Comparison of ENCODE assay signal across 14 mouse cellular contexts in genomic region chr7:144563456-144564155, GRCm38 (mm10). TPM values are rescaled to one million over a fixed set of nuclear protein-coding genes. Genes with fewer than 3 reads are reported as not detected.
DNase-seq lines count a peak whose midpoint lies in the region; ATAC-seq lines count a peak whose summit lies in the region.
"Had no signal": no experiment of that assay in that cellular context is flagged by ENCODE, and none has a peak within 500 bp of the region (broad histone marks: within the 10 kb centered on the region; RNA-seq: fewer than 3 reads in every experiment).

No protein-coding gene starts in this region.

- H3K27me3 ChIP-seq in megakaryocyte, embryonic 14.5 days (replicated peaks), result peaks cover 35% of the 10 kb centered on the region
- H3K27me3 ChIP-seq in kidney, embryonic 16.5 days (ENCODE audit: insufficient read depth, low read length), result no peaks in the 10 kb centered on the region
- no peaks in the 10 kb centered on the region for H3K27me3 ChIP-seq in midbrain, embryonic 14.5 days (ENCODE audit: control insufficient read depth, insufficient read depth, low read length)
- H3K27me3 ChIP-seq: embryonic facial prominence, embryonic 13.5 days; hindbrain, embryonic 15.5 days had no signal

- peak overlapping the region; percentile 3 for H3K4me3 ChIP-seq in megakaryocyte, embryonic 14.5 days (replicated peaks)
- no peak overlapping the region for H3K4me3 ChIP-seq in kidney, embryonic 16.5 days (ENCODE audit: low read length)
- H3K4me3 ChIP-seq in midbrain, embryonic 14.5 days (replicated peaks; ENCODE audit: low read depth, low read length), result no peak overlapping the region
- H3K4me3 ChIP-seq: embryonic facial prominence, embryonic 13.5 days; heart, embryonic 12.5 days; hindbrain, embryonic 15.5 days; layer of hippocampus, adult 2 months had no signal

- H3K4me2 ChIP-seq in kidney, embryonic 16.5 days (replicated peaks; ENCODE audit: low read depth, low read length), result no peak overlapping the region
- no peak overlapping the region for H3K4me2 ChIP-seq in midbrain, embryonic 14.5 days (ENCODE audit: low read length)
- H3K4me2 ChIP-seq: embryonic facial prominence, embryonic 13.5 days; heart, embryonic 12.5 days; hindbrain, embryonic 15.5 days had no signal

- ATAC-seq in megakaryocyte, adult 5-6 weeks (ENCODE audit: poor library complexity, severe bottlenecking), result no peak
- ATAC-seq in kidney, embryonic 16.5 days (ENCODE audit: low FRiP score, low TSS enrichment), result 0 out of 2 replicates have a peak, but pooled peaks have one; percentile 55
- ATAC-seq in midbrain, embryonic 14.5 days (ENCODE audit: low FRiP score, low TSS enrichment), result no peak

- no peak overlapping the region for H3K9ac ChIP-seq in kidney, embryonic 16.5 days (replicated peaks; ENCODE audit: low read length)
- H3K9ac ChIP-seq in midbrain, embryonic 14.5 days (replicated peaks; ENCODE audit: low read length), result no peak overlapping the region
- H3K9ac ChIP-seq: embryonic facial prominence, embryonic 13.5 days; heart, embryonic 12.5 days; hindbrain, embryonic 15.5 days had no signal

- no peak overlapping the region for H3K27ac ChIP-seq in kidney, embryonic 16.5 days (ENCODE audit: low read length)
- no peak overlapping the region for H3K27ac ChIP-seq in midbrain, embryonic 14.5 days (replicated peaks; ENCODE audit: low read depth, low read length)
- H3K27ac ChIP-seq: embryonic facial prominence, embryonic 13.5 days; hindbrain, embryonic 15.5 days; layer of hippocampus, adult 2 months had no signal

- H3K4me1 ChIP-seq in megakaryocyte, embryonic 14.5 days, result peaks cover 85% of the 10 kb centered on the region
- H3K4me1 ChIP-seq in kidney, embryonic 16.5 days (ENCODE audit: insufficient read depth, low read length), result no peaks in the 10 kb centered on the region
- no peaks in the 10 kb centered on the region for H3K4me1 ChIP-seq in midbrain, embryonic 14.5 days (ENCODE audit: control insufficient read depth, insufficient read depth, low read length)
- H3K4me1 ChIP-seq: hindbrain, embryonic 15.5 days had no signal

- WGBS in kidney, embryonic 16.5 days, result 56% methylated on average over 9 of the region's 9 CpGs
- 61% methylated on average over 9 of the region's 9 CpGs for WGBS in midbrain, embryonic 14.5 days

- no peaks in the 10 kb centered on the region for H3K9me3 ChIP-seq in megakaryocyte, embryonic 14.5 days
- no peaks in the 10 kb centered on the region for H3K9me3 ChIP-seq in kidney, embryonic 16.5 days (ENCODE audit: low read length)
- H3K9me3 ChIP-seq in midbrain, embryonic 14.5 days (ENCODE audit: control insufficient read depth, low read length), result no peaks in the 10 kb centered on the region
- H3K9me3 ChIP-seq: embryonic facial prominence, embryonic 13.5 days; heart, embryonic 12.5 days; hindbrain, embryonic 15.5 days had no signal

- DNase-seq in cerebellum, adult 9-11 months, result peak; percentile 47
- DNase-seq in cerebellum, adult 11-12 months, result no peak
- DNase-seq in lung, postnatal 4 days, result peak; percentile 62 to 68
- DNase-seq in midbrain, embryonic 14.5 days, result no peak
- DNase-seq in thymus, postnatal 25 days, result no peak
- DNase-seq: adrenal gland, postnatal 14 days; B cell, adult 2 months had no signal

- H3K36me3 ChIP-seq in megakaryocyte, embryonic 14.5 days (replicated peaks; ENCODE audit: low read length), result peaks cover under 1% of the 10 kb centered on the region
- no peaks in the 10 kb centered on the region for H3K36me3 ChIP-seq in kidney, embryonic 16.5 days (ENCODE audit: insufficient read depth, low read length)
- no peaks in the 10 kb centered on the region for H3K36me3 ChIP-seq in midbrain, embryonic 14.5 days (ENCODE audit: control insufficient read depth, insufficient read depth, low read length)
- H3K36me3 ChIP-seq: embryonic facial prominence, embryonic 13.5 days; heart, embryonic 12.5 days; hindbrain, embryonic 15.5 days had no signal

RNA-seq across cellular contexts. Expression of gene Ppfia1, which starts 10.1 kb away (rescaled TPM):
- polyA plus RNA-seq in megakaryocyte, embryonic 14.5 days (2012; ENCODE audit: insufficient read depth, low replicate concordance), result 183 and 335 TPM in 2 replicates
- total RNA-seq in megakaryocyte, adult 5-6 weeks (2015), result 41.0 and 47.8 TPM in 2 replicates
- 37.9 and 55.4 TPM in 2 replicates for total RNA-seq in megakaryocyte, adult 5-6 weeks (2017)
- 26.9 and 37.7 TPM in 2 replicates for polyA plus RNA-seq in kidney, embryonic 16.5 days (2015; fragmentation: Nextera tagmentation; extraction: Ambion mirVana)
- polyA plus RNA-seq in midbrain, embryonic 14.5 days (2014; fragmentation: Nextera tagmentation; extraction: Ambion mirVana), result 28.3 and 33.3 TPM in 2 replicates

RNA-seq across cellular contexts. Expression of gene Fadd, which starts 18.7 kb away (rescaled TPM):
- 1.5 and 5.7 TPM in 2 replicates for polyA plus RNA-seq in megakaryocyte, embryonic 14.5 days (2012; ENCODE audit: insufficient read depth, low replicate concordance)
- 7.4 and 7.5 TPM in 2 replicates for total RNA-seq in megakaryocyte, adult 5-6 weeks (2015)
- total RNA-seq in megakaryocyte, adult 5-6 weeks (2017), result 2.9 and 4.2 TPM in 2 replicates
- 13.1 and 15.7 TPM in 2 replicates for polyA plus RNA-seq in kidney, embryonic 16.5 days (2015; fragmentation: Nextera tagmentation; extraction: Ambion mirVana)
- polyA plus RNA-seq in midbrain, embryonic 14.5 days (2014; fragmentation: Nextera tagmentation; extraction: Ambion mirVana), result 4.2 and 6.1 TPM in 2 replicates

Comparison
In these comparisons a context has a peak if more than half of its experiments do, and no peak if none do; other contexts are left out.
1. DNase-seq: peak in cerebellum, adult 9-11 months (single experiment) and lung, postnatal 4 days (2 of 2); none in cerebellum, adult 11-12 months (single experiment), midbrain, embryonic 14.5 days (single experiment) and thymus, postnatal 25 days (single experiment).